Mouse (Mus musculus): ENCODE measurements around the gene B3galnt2.
"Not testable (repeated sequence)": the region's sequence is repeated elsewhere in the genome, so short reads cannot be mapped to it uniquely, and the experiment has no call there.

The B3galnt2 gene

GRCm38 (mm10) chr13:13953874-13954832, at the start of gene B3galnt2:
Gene B3galnt2 (plus strand): TSS chr13:13954469.
- DNase-seq (ENCODE audit: extremely low read depth, low read depth, low spot score): peak; percentile 88

- DNase-seq (ENCODE audit: extremely low read depth, low read depth, low spot score): no peak
These were observed 42.9 kb upstream of the B3galnt2 start for GRCm38 (mm10) chr13:13911341-13911740.

DNA sequence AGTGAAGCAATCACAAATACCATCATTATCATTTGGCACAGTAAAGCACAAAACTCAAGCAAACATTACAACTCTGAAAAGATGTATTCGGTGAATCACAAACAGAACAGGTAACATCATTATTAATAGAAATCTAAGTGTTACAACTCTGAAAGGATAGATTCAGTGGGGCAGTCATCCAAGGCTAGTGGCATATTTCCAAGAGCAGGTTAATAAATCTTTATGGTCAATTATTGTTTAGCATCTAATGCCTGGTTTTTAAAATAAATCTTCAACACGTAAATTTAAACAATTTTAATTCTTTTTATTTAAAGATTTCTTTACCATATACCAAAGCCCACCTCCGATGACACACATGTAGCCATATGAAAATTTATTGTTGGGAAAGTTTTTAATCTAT, 34.9 kb upstream of the B3galnt2 start:
- DNase-seq (ENCODE audit: extremely low read depth, low read depth, low spot score): no peak

DNA sequence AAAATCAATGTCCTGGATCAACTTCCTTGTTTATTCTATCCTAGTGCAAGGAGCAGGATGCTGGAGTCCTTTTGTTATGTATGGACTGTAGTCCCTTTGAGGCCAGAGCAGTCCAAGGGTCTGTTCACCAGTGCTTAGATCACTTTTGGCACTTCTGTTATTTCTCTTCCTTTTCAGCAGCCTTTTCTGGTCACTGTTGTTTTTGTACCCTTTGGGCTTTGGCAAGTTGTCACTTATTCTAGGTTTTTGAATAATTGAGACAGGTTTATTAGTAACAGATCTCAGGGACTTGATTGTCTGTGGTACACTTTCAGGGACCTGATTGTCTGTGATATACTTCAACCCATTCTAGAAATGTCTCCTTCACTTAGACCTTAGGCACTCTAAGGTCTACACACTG, 31.7 kb upstream of the B3galnt2 start:
- no peak for DNase-seq (ENCODE audit: extremely low read depth, low read depth, low spot score)

GRCm38 (mm10) chr13:13929982-13930381, 24.3 kb upstream of the B3galnt2 start:
- DNase-seq (ENCODE audit: extremely low read depth, low read depth, low spot score): no peak

DNA sequence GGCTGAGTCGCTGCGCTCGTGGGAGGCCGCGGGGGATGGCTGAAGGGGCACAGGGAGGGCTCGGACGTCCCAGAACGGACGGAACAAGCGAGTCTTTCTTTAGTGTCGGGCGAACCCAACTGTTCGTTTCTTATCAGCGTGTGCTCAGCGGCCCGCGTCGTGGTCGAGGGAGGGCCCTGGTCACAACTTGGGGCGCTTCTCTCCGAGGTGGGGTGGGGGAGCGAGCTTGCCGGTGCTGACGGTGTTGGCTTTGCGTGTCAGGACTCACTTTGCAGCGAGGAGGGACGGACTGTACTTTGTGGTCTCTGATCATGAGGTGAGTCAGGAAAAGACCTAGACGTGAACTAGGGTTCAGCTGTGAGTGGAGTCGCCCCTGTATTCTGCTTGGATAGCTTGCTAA, 662 bp downstream of the B3galnt2 start:
- DNase-seq (ENCODE audit: extremely low read depth, low read depth, low spot score): no peak

DNA sequence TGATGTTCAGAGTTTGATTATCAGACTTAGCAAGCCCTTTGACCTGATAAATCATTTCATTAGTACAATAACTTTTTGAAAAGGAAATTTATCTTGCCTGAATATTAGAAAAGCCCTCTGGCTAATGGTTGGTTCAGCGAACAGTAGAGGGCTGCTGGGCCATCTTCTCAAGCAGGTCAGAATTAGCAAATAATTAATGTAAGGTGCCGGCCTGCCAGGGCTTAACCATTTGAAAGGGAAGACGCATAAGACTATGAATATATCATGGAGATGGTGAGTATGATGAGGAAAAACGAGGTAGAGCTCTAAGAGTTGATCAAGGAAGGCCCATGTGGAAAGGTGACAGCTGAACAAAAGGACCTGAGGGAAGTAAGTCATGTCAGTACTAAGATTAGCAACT, 2.4 kb downstream of the B3galnt2 start:
- DNase-seq (ENCODE audit: extremely low read depth, low read depth, low spot score): no peak

GRCm38 (mm10) chr13:13960211-13960610, 5.9 kb downstream of the B3galnt2 start:
- no peak for DNase-seq (ENCODE audit: extremely low read depth, low read depth, low spot score)

- no peak for DNase-seq (ENCODE audit: extremely low read depth, low read depth, low spot score)
These were observed 6.8 kb downstream of the B3galnt2 start for GRCm38 (mm10) chr13:13961046-13961445.

DNA sequence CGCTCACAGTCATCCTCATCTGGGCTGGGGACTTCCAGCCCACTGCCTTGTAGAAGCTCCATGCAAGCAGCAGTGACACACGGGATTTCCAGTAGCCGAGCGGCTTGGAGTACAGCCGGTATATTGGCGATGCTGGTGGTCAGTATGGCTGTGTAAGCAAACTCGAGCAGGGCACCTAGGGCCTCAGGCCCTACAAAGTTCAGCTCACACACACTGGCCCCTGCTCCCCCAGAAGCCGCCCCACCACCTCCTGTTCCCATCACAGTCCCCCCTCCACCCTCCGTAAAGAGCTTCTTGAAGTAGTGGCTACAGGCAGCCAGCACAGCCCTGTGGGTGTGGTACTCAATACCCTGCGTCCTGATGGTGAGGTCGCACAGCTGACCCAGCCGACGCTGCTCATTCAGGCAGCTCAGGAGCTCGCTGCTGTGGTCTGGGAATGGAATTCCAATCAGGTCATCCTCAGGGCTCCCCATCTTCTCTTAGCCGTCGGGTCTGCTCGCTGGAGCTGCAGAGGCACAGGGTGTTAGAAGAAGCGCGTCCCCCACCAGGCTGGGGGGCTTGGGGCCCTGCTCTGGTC, 11.2 kb downstream of the B3galnt2 start:
- no peak for DNase-seq (ENCODE audit: extremely low read depth, low read depth, low spot score)

GRCm38 (mm10) chr13:13966172-13966571, 11.9 kb downstream of the B3galnt2 start:
- no peak for DNase-seq (ENCODE audit: extremely low read depth, low read depth, low spot score)

DNA sequence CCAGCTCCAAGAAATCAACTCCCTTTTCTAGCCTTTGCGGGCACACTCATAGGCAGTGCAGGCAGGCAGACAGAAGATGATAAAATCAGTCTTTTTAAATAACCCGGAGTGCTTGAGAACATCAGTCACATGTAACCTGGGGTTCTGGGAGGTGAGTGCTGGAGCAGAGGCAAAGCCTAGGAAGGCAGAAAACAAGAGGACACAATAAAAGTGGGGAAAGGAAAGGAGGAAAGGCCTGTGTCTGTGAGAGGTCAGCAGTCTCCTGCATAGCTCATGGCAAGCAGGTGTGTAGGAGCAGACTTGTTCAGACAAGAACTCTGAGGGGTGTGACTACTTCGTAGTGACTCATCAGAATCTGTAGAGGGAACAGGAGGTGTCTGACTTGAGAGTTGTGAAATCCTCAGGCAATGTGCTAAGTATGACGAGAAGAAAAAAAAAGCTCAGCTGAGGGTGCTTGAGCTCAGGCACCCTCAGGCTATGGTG, 14.4 kb downstream of the B3galnt2 start:
- peak; percentile 94 for DNase-seq (ENCODE audit: extremely low read depth, low read depth, low spot score)

GRCm38 (mm10) chr13:13969796-13970195, 15.5 kb downstream of the B3galnt2 start:
- DNase-seq (ENCODE audit: extremely low read depth, low read depth, low spot score): no peak

- not testable (repeated sequence) for DNase-seq (ENCODE audit: extremely low read depth, low read depth, low spot score)
These were observed 27.6 kb downstream of the B3galnt2 start for GRCm38 (mm10) chr13:13981842-13982241.

DNA sequence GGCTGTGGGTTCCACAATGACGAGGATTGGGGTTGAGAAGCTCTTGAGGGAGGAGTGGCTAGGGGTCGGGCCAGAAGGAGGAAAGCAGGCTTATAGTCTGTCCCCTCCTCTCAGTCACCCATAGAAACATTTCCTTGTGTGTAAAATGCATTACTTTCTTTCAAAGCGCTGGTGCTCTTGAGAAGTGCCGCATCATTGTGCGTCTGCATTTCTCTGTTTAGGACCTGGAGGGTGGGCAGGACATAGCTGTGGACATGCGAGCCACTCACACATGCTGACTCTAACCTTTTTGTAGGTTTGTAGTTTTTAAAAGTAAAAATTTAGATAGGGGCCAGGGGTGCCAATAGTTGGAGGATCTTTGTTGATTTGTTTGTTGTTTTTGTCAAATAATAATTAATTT, 29.3 kb downstream of the B3galnt2 start:
- no peak for DNase-seq (ENCODE audit: extremely low read depth, low read depth, low spot score)

DNA sequence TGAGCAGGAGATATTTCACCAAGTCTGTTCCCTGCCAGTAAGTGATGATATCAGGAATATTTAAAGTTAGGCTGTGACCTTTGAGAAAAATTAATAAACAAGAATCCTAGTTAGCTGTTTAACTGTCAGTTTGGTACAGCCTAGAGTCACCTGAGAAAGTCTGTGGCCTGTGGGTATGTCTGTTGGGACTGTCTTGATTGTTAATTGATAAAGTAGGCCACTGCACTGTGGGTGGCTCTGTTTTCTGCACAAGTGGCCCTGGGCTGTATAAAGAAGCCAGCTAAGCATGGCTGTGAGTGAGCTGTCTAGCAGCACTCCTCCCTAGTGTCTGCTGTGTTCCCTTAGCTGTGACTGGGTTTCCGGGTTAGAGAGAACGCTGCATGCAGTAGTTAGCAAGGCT, 34.9 kb downstream of the B3galnt2 start:
- no peak for DNase-seq (ENCODE audit: extremely low read depth, low read depth, low spot score)

GRCm38 (mm10) chr13:13990391-13990790, 36.1 kb downstream of the B3galnt2 start:
- DNase-seq (ENCODE audit: extremely low read depth, low read depth, low spot score): no peak

DNA sequence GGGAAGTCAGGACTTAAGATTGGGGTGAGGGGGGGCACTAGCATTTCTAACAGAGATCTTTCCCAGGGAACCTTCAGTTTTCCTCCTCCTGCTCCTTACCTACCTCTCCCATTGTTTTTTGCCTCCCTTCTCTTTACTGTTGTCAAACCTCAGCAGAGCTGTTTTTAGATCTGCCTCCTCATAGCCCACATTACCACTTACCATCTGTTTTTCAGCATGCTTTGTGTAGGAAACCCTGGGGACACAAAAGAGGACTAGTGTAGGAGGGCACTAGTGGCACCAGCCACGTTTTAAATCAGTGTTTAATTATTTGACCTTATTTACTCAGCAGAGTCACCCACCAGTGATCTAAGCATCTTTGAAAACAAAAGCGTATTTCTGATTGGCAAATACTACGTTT, 38.8 kb downstream of the B3galnt2 start:
- DNase-seq (ENCODE audit: extremely low read depth, low read depth, low spot score): no peak

DNA sequence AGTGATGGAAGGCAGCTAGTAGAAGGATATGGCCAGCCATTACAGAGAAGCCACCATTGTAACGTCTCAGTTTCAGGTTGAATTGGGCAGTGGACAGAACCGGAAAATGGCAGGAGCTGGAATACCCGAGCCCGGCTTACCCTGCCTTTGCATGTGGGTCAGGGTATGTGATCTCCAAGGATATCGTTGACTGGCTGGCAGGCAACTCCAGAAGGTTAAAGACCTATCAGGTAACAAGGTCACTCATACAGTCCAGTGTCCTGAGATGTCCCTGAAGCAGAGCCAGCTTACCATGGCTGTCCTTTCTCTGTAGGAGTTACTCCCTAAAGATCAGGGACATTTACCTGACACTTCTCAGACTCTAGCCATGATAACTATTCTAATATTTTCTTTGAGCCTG, 40.8 kb downstream of the B3galnt2 start:
- DNase-seq (ENCODE audit: extremely low read depth, low read depth, low spot score): no peak

GRCm38 (mm10) chr13:13997476-13997875, 43.2 kb downstream of the B3galnt2 start:
- no peak for DNase-seq (ENCODE audit: extremely low read depth, low read depth, low spot score)

DNA sequence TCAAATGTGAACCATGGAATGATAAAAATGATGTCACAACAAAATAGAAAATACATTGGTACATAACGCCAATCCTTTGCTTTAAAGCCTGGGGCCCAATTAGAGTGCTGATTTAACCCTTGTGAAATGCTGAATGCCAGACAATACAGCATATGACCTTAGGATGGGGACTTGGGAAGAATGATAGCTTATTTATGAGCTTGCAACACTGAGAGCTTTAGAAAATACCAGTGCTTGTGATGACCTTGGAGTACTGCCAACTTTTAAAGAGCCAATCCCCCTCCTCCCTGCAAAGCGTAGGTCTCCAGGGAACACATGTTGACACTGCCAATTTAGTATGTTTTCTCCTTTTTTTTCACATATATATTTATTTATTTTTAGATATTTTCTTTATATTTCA, 48.4 kb downstream of the B3galnt2 start:
- DNase-seq (ENCODE audit: extremely low read depth, low read depth, low spot score): no peak

GRCm38 (mm10) chr13:14004086-14004485, 49.8 kb downstream of the B3galnt2 start:
- peak; percentile 46 for DNase-seq (ENCODE audit: extremely low read depth, low read depth, low spot score)

Measured in fat pad, adult 2 months (tissue).